Mouse (Mus musculus): ENCODE measurements around the gene Plcb1. TPM values are rescaled to one million over a fixed set of nuclear protein-coding genes. Genes with fewer than 3 reads are reported as not detected.

Plcb1 gene
- polyA plus RNA-seq, 1 experiment from 2014 or later = 21.2 TPM

- no peak overlapping the region for H3K9ac ChIP-seq (replicated peaks)
- no peak overlapping the region for H3K27ac ChIP-seq
- no peaks in the 10 kb centered on the region for H3K27me3 ChIP-seq
- H3K36me3 ChIP-seq = no peaks in the 10 kb centered on the region
- no peak overlapping the region for H3K4me2 ChIP-seq (replicated peaks)
- no peak for ATAC-seq
- H3K9me3 ChIP-seq = no peaks in the 10 kb centered on the region
- 77% methylated on average over 6 of the region's 6 CpGs for WGBS
- no peak overlapping the region for H3K4me3 ChIP-seq (replicated peaks)
- H3K4me1 ChIP-seq (replicated peaks) = no peaks in the 10 kb centered on the region
These were observed 58.7 kb downstream of the Plcb1 start for GRCm38 (mm10) chr2:134844391-134845238.

DNA sequence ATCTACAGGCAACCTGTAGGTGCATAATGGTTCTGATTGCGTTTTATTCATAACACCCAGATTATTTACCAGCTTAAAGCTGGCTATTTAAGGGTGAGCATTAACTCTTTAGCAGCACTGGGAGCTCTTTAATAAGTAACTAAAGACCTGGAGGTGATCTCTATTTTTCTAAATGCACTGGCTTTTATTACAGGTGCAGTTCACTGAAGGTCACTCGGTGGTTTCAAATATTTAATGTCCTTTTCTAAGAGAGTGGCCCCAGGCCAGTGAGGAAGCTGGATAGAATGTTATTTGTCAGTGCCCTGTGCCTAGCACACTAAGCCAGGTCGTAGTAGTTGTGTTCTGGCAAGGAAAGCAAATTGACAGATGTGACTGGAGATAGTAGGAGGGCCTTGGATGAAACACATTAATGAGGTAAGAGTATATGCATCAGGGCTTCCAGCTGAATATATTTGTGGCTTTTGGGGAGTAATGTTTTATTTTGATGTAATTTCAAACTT is 59.4 kb downstream of the Plcb1 start:
- Histone ChIP-seq H3K4me2 (replicated peaks) (no peak overlapping the region), H3K9ac (replicated peaks) (no peak overlapping the region), H3K36me3 (no peaks in the 10 kb centered on the region), H3K4me1 (replicated peaks) (no peaks in the 10 kb centered on the region), H3K27me3 (no peaks in the 10 kb centered on the region), H3K9me3 (no peaks in the 10 kb centered on the region), H3K27ac (no peak overlapping the region), H3K4me3 (replicated peaks) (no peak overlapping the region)
- 76% methylated on average over 3 of the region's 3 CpGs for WGBS
- ATAC-seq = no peak

DNA sequence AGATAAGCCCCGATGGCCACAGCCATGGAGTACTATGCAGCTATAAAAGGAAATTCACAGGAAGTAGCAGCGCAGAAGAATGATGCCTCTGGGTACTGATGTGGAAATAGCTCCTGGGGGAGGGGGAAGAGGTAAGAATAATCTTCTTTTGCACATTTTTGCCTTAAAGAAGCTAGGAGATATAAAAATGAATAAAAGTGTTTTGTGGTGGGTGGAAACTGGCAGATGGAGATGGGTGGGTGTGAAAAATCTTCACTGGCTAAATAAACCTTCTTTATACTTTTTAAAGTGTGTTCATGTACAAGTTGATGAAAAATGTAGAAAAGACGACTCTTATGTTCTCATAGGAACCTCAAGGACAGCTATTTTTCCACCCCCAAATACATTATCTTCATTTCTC is 60.7 kb downstream of the Plcb1 start:
- Histone ChIP-seq H3K27me3 (no peaks in the 10 kb centered on the region), H3K9me3 (no peaks in the 10 kb centered on the region), H3K4me1 (replicated peaks) (no peaks in the 10 kb centered on the region), H3K36me3 (no peaks in the 10 kb centered on the region), H3K4me2 (replicated peaks) (no peak overlapping the region), H3K9ac (replicated peaks) (no peak overlapping the region), H3K4me3 (replicated peaks) (no peak overlapping the region), H3K27ac (no peak overlapping the region)
- no peak for ATAC-seq
- 87% methylated on average over 3 of the region's 3 CpGs for WGBS

- WGBS = 89% methylated on average over 13 of the region's 13 CpGs
These were observed 65.6 kb downstream of the Plcb1 start for GRCm38 (mm10) chr2:134851189-134852171.

GRCm38 (mm10) chr2:134856239-134856638 is 70.4 kb downstream of the Plcb1 start:
- Histone ChIP-seq H3K9ac (replicated peaks) (no peak overlapping the region), H3K4me1 (replicated peaks) (no peaks in the 10 kb centered on the region; the same call in 1 of the 2 replicates), H3K4me3 (replicated peaks) (no peak overlapping the region), H3K27ac (no peak overlapping the region), H3K4me2 (replicated peaks) (no peak overlapping the region), H3K36me3 (no peaks in the 10 kb centered on the region), H3K27me3 (no peaks in the 10 kb centered on the region), H3K9me3 (no peaks in the 10 kb centered on the region)
- ATAC-seq = no peak

More at GRCm38 (mm10) chr2:134851189-134852171, 65.6 kb downstream of the Plcb1 start:
- Histone ChIP-seq H3K9ac (replicated peaks) (no peak overlapping the region), H3K27me3 (no peaks in the 10 kb centered on the region), H3K36me3 (no peaks in the 10 kb centered on the region), H3K4me1 (replicated peaks) (no peaks in the 10 kb centered on the region; the same call in 1 of the 2 replicates), H3K9me3 (no peaks in the 10 kb centered on the region), H3K4me3 (replicated peaks) (no peak overlapping the region), H3K4me2 (replicated peaks) (no peak overlapping the region), H3K27ac (no peak overlapping the region)
- ATAC-seq = no peak

DNA sequence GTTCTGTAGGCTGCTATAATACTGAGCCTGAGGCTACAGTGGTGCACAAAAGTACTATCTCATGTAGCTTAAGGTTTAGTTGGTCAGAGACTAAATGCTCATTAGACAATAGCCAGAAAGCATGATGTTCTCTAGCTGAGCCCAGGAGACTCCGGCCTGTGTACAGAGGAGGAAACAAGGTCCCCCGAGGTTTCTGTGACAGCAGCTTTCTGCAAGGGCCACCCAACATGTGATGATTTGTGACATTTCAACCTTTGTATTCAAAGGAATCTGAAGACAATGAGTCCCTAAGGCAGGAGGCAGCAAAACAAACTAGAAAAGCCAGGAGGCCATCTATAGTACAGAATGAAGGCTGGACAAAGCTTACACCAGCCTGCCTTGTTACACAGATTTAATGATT is 70.8 kb downstream of the Plcb1 start:
- H3K4me3 ChIP-seq (replicated peaks) = no peak overlapping the region
- H3K9me3 ChIP-seq = no peaks in the 10 kb centered on the region
- no peak overlapping the region for H3K27ac ChIP-seq
- H3K9ac ChIP-seq (replicated peaks) = no peak overlapping the region
- no peak overlapping the region for H3K4me2 ChIP-seq (replicated peaks)
- ATAC-seq = peak; percentile 30; the same call in 1 of the 2 replicates
- H3K27me3 ChIP-seq = no peaks in the 10 kb centered on the region
- no peaks in the 10 kb centered on the region; the same call in 1 of the 2 replicates for H3K4me1 ChIP-seq (replicated peaks)
- H3K36me3 ChIP-seq = no peaks in the 10 kb centered on the region
- 33% methylated on average over 2 of the region's 2 CpGs for WGBS

GRCm38 (mm10) chr2:134864985-134865645 is 79.2 kb downstream of the Plcb1 start:
- no peak for ATAC-seq
- no peak overlapping the region for H3K4me3 ChIP-seq (replicated peaks)
- H3K9ac ChIP-seq (replicated peaks) = no peak overlapping the region
- H3K4me1 ChIP-seq (replicated peaks) = 0 out of 2 replicates have a peak, but pooled peaks cover 4% of the 10 kb centered on the region
- no peak overlapping the region for H3K27ac ChIP-seq
- H3K9me3 ChIP-seq = no peaks in the 10 kb centered on the region
- no peaks in the 10 kb centered on the region for H3K36me3 ChIP-seq
- WGBS = 94% methylated on average over 7 of the region's 7 CpGs
- H3K27me3 ChIP-seq = no peaks in the 10 kb centered on the region
- no peak overlapping the region for H3K4me2 ChIP-seq (replicated peaks)

DNA sequence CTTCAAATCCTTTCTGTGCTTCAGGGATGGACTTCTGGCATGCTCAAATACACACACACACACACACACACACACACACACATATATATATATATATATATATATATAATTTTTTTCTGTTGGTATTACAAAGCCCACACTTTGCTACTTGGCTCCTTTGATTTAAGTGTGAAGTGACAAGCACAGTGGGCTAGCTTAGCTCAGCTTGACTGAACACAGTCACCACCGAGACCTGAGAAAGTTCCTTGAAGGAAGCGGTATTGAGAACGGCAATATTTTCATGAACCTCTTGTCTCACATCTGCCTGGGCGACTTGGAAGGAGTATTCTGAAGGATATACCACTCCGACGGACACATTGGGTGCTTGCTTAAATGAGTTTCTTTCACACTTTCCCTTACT is 81.5 kb downstream of the Plcb1 start:
- 77% methylated on average over 6 of the region's 6 CpGs for WGBS
- no peak overlapping the region for H3K9ac ChIP-seq (replicated peaks)
- H3K9me3 ChIP-seq = no peaks in the 10 kb centered on the region
- no peak for ATAC-seq
- no peak overlapping the region for H3K4me2 ChIP-seq (replicated peaks)
- H3K4me1 ChIP-seq (replicated peaks) = peaks cover 7% of the 10 kb centered on the region; the same call in 1 of the 2 replicates
- H3K27me3 ChIP-seq = no peaks in the 10 kb centered on the region
- H3K36me3 ChIP-seq = no peaks in the 10 kb centered on the region
- H3K4me3 ChIP-seq (replicated peaks) = no peak overlapping the region
- no peak overlapping the region for H3K27ac ChIP-seq

- peak overlapping the region; percentile 47; the same call in 1 of the 2 replicates for H3K27ac ChIP-seq
These were observed 86.0 kb downstream of the Plcb1 start for GRCm38 (mm10) chr2:134871692-134872489.

GRCm38 (mm10) chr2:134872490-134872781 is 86.6 kb downstream of the Plcb1 start:
- no peaks in the 10 kb centered on the region for H3K9me3 ChIP-seq
- no peaks in the 10 kb centered on the region for H3K27me3 ChIP-seq
- ATAC-seq = no peak
- H3K27ac ChIP-seq = peak overlapping the region; percentile 47; the same call in 1 of the 2 replicates
- H3K4me1 ChIP-seq (replicated peaks) = peaks cover 6% of the 10 kb centered on the region; the same call in 1 of the 2 replicates
- no peak overlapping the region for H3K4me3 ChIP-seq (replicated peaks)
- H3K9ac ChIP-seq (replicated peaks) = no peak overlapping the region
- no peak overlapping the region for H3K4me2 ChIP-seq (replicated peaks)
- no peaks in the 10 kb centered on the region for H3K36me3 ChIP-seq

More at GRCm38 (mm10) chr2:134871692-134872489, 86.0 kb downstream of the Plcb1 start:
- WGBS = 62% methylated on average over 9 of the region's 9 CpGs
- no peak overlapping the region for H3K9ac ChIP-seq (replicated peaks)
- no peak overlapping the region for H3K4me2 ChIP-seq (replicated peaks)
- no peaks in the 10 kb centered on the region for H3K36me3 ChIP-seq
- no peak overlapping the region for H3K4me3 ChIP-seq (replicated peaks)
- no peaks in the 10 kb centered on the region for H3K9me3 ChIP-seq
- no peaks in the 10 kb centered on the region for H3K27me3 ChIP-seq
- peaks cover 8% of the 10 kb centered on the region; the same call in 1 of the 2 replicates for H3K4me1 ChIP-seq (replicated peaks)
- peak; percentile 66; the same call in 1 of the 2 replicates for ATAC-seq

- ATAC-seq = no peak
These were observed 91.3 kb downstream of the Plcb1 start for GRCm38 (mm10) chr2:134877148-134877547.

More at GRCm38 (mm10) chr2:134877148-134877547, 91.3 kb downstream of the Plcb1 start:
- WGBS = 92% methylated on average over 4 of the region's 4 CpGs
- Histone ChIP-seq H3K9ac (replicated peaks) (no peak overlapping the region), H3K36me3 (no peaks in the 10 kb centered on the region), H3K27me3 (no peaks in the 10 kb centered on the region), H3K4me1 (replicated peaks) (peaks cover 5% of the 10 kb centered on the region; the same call in 1 of the 2 replicates), H3K9me3 (no peaks in the 10 kb centered on the region), H3K4me2 (replicated peaks) (no peak overlapping the region), H3K4me3 (replicated peaks) (no peak overlapping the region), H3K27ac (no peak overlapping the region)
